Mouse (Mus musculus): Measurements from ENCODE around the gene Fam25c. TPM values are rescaled to one million over a fixed set of nuclear protein-coding genes. Genes with fewer than 3 reads are reported as not detected.

Gene Fam25c
- polyA plus RNA-seq, 1 experiment from 2014 or later: 5.9 TPM

- Histone ChIP-seq H3K4me1 (ENCODE audit: insufficient read depth) (no peaks in the 10 kb centered on the region), H3K9ac (replicated peaks) (no peak overlapping the region), H3K27ac (ENCODE audit: low read depth) (no peak overlapping the region), H3K36me3 (replicated peaks; ENCODE audit: insufficient read depth, low read length) (no peaks in the 10 kb centered on the region), H3K4me2 (ENCODE audit: low read depth, low read length) (peak overlapping the region; percentile 33), H3K4me3 (ENCODE audit: low read depth, low read length) (peak overlapping the region; percentile 17; the same call in 1 of the 2 replicates), H3K27me3 (ENCODE audit: insufficient read depth, low read length) (no peaks in the 10 kb centered on the region), H3K9me3 (ENCODE audit: low read length) (no peaks in the 10 kb centered on the region)
- TF ChIP-seq CTCF (IDR thresholded peaks at IDR 0.05; ENCODE audit: low read depth) (no peak), EP300 (IDR thresholded peaks at IDR 0.05; ENCODE audit: low read depth) (no peak)
- 66% methylated on average over 5 of the region's 5 CpGs for WGBS (ENCODE audit: insufficient replicate concordance)
- no peak for ATAC-seq
- DNase-seq: no peak
Measured at GRCm38 (mm10) chr14:34375941-34376340, 20.7 kb upstream of the Fam25c start.

DNA sequence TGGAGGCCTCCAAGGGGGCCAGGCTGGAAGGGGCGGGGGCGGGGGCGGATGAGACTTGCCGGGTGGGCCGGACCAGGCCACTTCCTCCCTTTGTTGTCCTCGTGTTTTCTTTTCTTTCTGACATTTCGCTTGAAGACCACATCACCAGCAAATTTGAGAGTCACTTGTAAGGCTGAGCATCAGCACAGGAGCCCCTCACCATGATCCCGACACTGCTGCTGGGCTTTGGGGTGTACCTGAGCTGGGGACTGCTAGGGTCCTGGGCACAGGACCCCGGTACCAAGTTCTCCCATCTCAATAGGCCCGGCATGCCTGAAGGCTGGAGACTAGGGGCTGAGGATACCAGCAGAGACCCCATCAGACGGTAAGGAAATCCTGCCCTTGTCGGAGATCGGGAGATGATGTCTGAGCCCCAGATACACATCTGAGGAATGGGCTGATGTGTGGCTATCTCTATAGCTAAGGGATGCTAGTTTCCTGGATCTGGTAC lies 20.2 kb upstream of the Fam25c start, which contains the start of gene Mmrn2:
TSS of gene Mmrn2 (plus strand) at position 51 of the 490 bp plus-strand sequence.
- no peak within 1 kb of the TSS for H3K9ac ChIP-seq (replicated peaks)
- H3K27me3 ChIP-seq (ENCODE audit: insufficient read depth, low read length): no peaks in the 10 kb centered on the region
- H3K4me3 ChIP-seq (ENCODE audit: low read depth, low read length): peak within 1 kb of the TSS; percentile 17; the same call in 1 of the 2 replicates
- 45% methylated on average over 13 of the region's 13 CpGs for WGBS (ENCODE audit: insufficient replicate concordance)
- no peaks in the 10 kb centered on the region for H3K4me1 ChIP-seq (ENCODE audit: insufficient read depth)
- TF ChIP-seq CTCF (IDR thresholded peaks at IDR 0.05; ENCODE audit: low read depth): no peak
- no peak for TF ChIP-seq EP300 (IDR thresholded peaks at IDR 0.05; ENCODE audit: low read depth)
- H3K36me3 ChIP-seq (replicated peaks; ENCODE audit: insufficient read depth, low read length): no peaks in the 10 kb centered on the region
- ATAC-seq: no peak
- no peaks in the 10 kb centered on the region for H3K9me3 ChIP-seq (ENCODE audit: low read length)
- peak within 1 kb of the TSS; percentile 33 for H3K4me2 ChIP-seq (ENCODE audit: low read depth, low read length)
- DNase-seq: no peak
- no peak within 1 kb of the TSS for H3K27ac ChIP-seq (ENCODE audit: low read depth)

DNA sequence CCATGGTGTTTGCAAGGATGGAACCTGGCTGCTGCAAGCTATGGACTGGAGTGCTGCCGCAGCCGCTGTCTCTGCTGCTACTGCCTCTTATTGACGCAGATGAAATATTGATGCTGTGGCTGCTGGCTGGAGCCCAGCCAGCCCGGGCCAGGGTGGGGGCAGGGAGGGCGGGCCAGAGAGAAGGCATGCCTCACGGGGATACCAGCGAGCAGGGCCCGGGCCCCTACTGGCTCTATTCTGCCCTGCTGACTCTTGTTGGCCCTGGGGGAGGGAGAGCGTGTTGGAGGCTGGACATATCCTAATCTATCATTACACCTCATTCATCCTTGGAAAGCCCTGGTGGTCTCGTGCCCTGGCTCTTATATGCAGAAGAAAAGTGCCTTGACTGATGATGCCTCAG lies 19.3 kb upstream of the Fam25c start, which contains the start of gene Sncg:
TSS of gene Sncg (minus strand) at position 213 of the 400 bp plus-strand sequence.
- ATAC-seq (peak; percentile 27; the same call in 1 of the 2 replicates), DNase-seq (no peak)
- Histone ChIP-seq H3K4me2 (ENCODE audit: low read depth, low read length) (peak within 1 kb of the TSS; percentile 33; the same call in 1 of the 2 replicates), H3K27me3 (ENCODE audit: insufficient read depth, low read length) (no peaks in the 10 kb centered on the region), H3K9ac (replicated peaks) (no peak within 1 kb of the TSS), H3K27ac (ENCODE audit: low read depth) (no peak within 1 kb of the TSS), H3K4me1 (ENCODE audit: insufficient read depth) (no peaks in the 10 kb centered on the region), H3K9me3 (ENCODE audit: low read length) (no peaks in the 10 kb centered on the region), H3K36me3 (replicated peaks; ENCODE audit: insufficient read depth, low read length) (no peaks in the 10 kb centered on the region), H3K4me3 (ENCODE audit: low read depth, low read length) (peak within 1 kb of the TSS; percentile 17; the same call in 1 of the 2 replicates)
- TF ChIP-seq EP300 (IDR thresholded peaks at IDR 0.05; ENCODE audit: low read depth) (no peak), CTCF (IDR thresholded peaks at IDR 0.05; ENCODE audit: low read depth) (no peak)
- 33% methylated on average over 10 of the region's 10 CpGs for WGBS (ENCODE audit: insufficient replicate concordance)

- no peaks in the 10 kb centered on the region for H3K36me3 ChIP-seq (replicated peaks; ENCODE audit: insufficient read depth, low read length)
- no peaks in the 10 kb centered on the region for H3K9me3 ChIP-seq (ENCODE audit: low read length)
- no peak overlapping the region for H3K9ac ChIP-seq (replicated peaks)
- H3K4me3 ChIP-seq (ENCODE audit: low read depth, low read length): no peak overlapping the region
- WGBS (ENCODE audit: insufficient replicate concordance): 64% methylated on average over 6 of the region's 6 CpGs
- no peaks in the 10 kb centered on the region for H3K27me3 ChIP-seq (ENCODE audit: insufficient read depth, low read length)
- no peak overlapping the region for H3K4me2 ChIP-seq (ENCODE audit: low read depth, low read length)
- no peak overlapping the region for H3K27ac ChIP-seq (ENCODE audit: low read depth)
- TF ChIP-seq EP300 (IDR thresholded peaks at IDR 0.05; ENCODE audit: low read depth): no peak
- no peak for TF ChIP-seq CTCF (IDR thresholded peaks at IDR 0.05; ENCODE audit: low read depth)
- ATAC-seq (no peak), DNase-seq (no peak)
- H3K4me1 ChIP-seq (ENCODE audit: insufficient read depth): no peaks in the 10 kb centered on the region
Measured at GRCm38 (mm10) chr14:34373581-34373980, 18.3 kb upstream of the Fam25c start.

- Histone ChIP-seq H3K27ac (ENCODE audit: low read depth) (no peak overlapping the region), H3K4me1 (ENCODE audit: insufficient read depth) (no peaks in the 10 kb centered on the region), H3K4me3 (ENCODE audit: low read depth, low read length) (no peak overlapping the region), H3K4me2 (ENCODE audit: low read depth, low read length) (no peak overlapping the region), H3K9me3 (ENCODE audit: low read length) (no peaks in the 10 kb centered on the region), H3K27me3 (ENCODE audit: insufficient read depth, low read length) (no peaks in the 10 kb centered on the region), H3K9ac (replicated peaks) (no peak overlapping the region), H3K36me3 (replicated peaks; ENCODE audit: insufficient read depth, low read length) (no peaks in the 10 kb centered on the region)
- 80% methylated on average over 6 of the region's 6 CpGs for WGBS (ENCODE audit: insufficient replicate concordance)
- ATAC-seq (no peak), DNase-seq (no peak)
- peak; percentile 58 for TF ChIP-seq CTCF (IDR thresholded peaks at IDR 0.05; ENCODE audit: low read depth)
- TF ChIP-seq EP300 (IDR thresholded peaks at IDR 0.05; ENCODE audit: low read depth): no peak
Measured at GRCm38 (mm10) chr14:34372646-34373045, 17.4 kb upstream of the Fam25c start.

DNA sequence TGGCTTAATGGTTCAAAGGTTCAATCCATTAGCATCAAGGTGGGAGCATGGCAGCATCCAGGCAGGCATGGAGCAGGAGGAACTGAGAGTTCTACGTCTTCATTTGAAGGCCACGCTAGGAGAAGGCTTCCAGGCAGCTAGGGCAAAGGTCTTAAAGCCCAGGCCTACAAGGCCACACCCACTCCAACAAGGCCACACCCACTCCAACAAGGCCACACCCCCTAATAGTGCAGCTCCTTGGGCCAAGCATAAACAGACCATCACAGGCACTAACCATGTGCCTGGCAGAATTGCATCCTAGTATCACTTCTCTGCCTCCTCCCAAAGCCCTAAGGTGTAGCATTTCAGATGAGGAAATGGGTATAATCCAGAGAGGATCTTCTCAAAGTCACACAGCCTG lies 16.5 kb upstream of the Fam25c start:
- DNase-seq: no peak
- no peaks in the 10 kb centered on the region for H3K4me1 ChIP-seq (ENCODE audit: insufficient read depth)
- no peaks in the 10 kb centered on the region for H3K36me3 ChIP-seq (replicated peaks; ENCODE audit: insufficient read depth, low read length)
- H3K27ac ChIP-seq (ENCODE audit: low read depth): no peak overlapping the region
- no peaks in the 10 kb centered on the region for H3K9me3 ChIP-seq (ENCODE audit: low read length)
- no peaks in the 10 kb centered on the region for H3K27me3 ChIP-seq (ENCODE audit: insufficient read depth, low read length)
- ATAC-seq: no peak
- WGBS (ENCODE audit: insufficient replicate concordance): 49% methylated on average over 2 of the region's 2 CpGs
- no peak overlapping the region for H3K9ac ChIP-seq (replicated peaks)
- TF ChIP-seq CTCF (IDR thresholded peaks at IDR 0.05; ENCODE audit: low read depth) (no peak), EP300 (IDR thresholded peaks at IDR 0.05; ENCODE audit: low read depth) (no peak)
- no peak overlapping the region for H3K4me3 ChIP-seq (ENCODE audit: low read depth, low read length)
- H3K4me2 ChIP-seq (ENCODE audit: low read depth, low read length): no peak overlapping the region

Data from liver, postnatal 0 days (tissue).